Mouse (Mus musculus) adrenal gland, adult 2 months (tissue): ENCODE measurements around the gene Thap3. TPM values are rescaled to one million over a fixed set of nuclear protein-coding genes. Genes with fewer than 3 reads are reported as not detected.
A peak's percentile ranks its signal among the peaks of the same experiment; 100 is the strongest.

ENCODE experiments used
- DNase-seq: peaks from one replicate; pipeline ENCODE4 v3.0.0; 2021
- polyA plus RNA-seq: library from polyadenylated mRNA; depleted of rRNA; stranded (reverse); fragments of >200 nt; gene quantifications from 2 replicates; pipeline ENCODE4 v1.2.3, GENCODE M21; 2012
- total RNA-seq, 2 experiments: library from RNA; stranded (reverse); gene quantifications; 2 replicates each; pipeline ENCODE4 v1.2.3; 2021

The Thap3 gene
- total and polyA plus RNA-seq, 3 experiments, result 13.8 to 64.6 (median 24.1) TPM

DNA sequence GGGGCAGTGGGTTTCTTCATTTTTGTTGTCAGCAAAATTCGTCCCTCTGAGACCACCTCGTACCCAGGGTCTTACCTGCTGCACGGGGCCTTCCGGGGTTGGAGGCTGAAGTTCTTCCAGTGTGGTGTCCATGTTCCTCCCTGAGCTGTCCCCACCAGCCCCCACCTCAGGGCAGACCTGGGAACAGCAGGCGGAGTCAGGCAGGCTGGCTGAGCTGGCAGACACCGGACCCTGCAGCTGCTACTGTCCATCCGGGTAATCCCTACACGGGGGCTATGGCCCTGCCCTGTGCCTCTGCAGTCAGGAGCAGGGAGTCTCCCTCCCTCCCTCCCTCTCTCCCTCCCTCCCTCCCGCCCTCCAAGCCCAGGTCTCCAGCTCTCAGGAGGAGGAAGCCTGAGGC, 5.2 kb downstream of the Thap3 start:
- DNase-seq, result no peak

GRCm38 (mm10) chr4:151983043-151983442, 5.8 kb downstream of the Thap3 start:
- no peak for DNase-seq

DNA sequence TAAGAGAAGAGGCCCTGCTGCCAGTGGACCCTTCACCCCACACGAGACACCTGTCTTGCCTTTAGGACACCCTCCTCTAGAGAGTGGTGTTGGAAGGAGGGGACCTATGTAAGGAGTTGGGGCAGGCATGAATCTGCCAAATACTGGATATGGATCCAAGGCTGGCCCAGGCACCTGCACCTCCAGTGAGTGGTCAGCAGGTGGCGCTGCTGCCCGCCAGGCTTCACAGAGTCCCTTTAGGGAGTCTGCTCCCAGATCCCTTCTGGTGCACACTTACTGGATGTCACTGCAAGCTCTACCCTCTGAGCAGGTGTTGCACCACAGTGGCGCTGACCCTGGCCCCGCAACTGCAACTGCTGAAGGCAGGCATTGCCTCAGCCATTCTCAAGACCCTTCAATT, 7.4 kb downstream of the Thap3 start:
- peak; percentile 86 for DNase-seq

DNA sequence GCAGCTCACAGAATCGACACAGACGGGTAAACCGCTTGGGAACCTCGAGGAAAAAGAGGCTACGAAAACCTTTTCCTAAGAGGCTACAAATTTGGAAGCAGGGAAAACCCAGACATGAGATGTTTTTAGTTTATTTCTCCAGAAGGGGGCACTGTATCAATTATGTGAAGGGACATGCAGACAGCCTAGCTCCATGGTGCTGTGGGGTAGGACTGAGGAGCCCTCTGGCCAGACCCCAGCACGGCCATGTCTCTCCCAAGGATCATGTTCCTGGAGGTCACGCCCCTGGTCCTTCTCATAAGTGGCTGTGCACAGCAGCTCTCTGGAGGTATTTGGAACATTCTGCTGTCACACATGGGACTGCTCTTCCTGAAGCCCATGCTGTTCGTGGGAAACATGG, 8.1 kb downstream of the Thap3 start:
- DNase-seq, result no peak

- peak; percentile 79 for DNase-seq
Measured at GRCm38 (mm10) chr4:151977748-151978147, 11.0 kb downstream of the Thap3 start.

DNA sequence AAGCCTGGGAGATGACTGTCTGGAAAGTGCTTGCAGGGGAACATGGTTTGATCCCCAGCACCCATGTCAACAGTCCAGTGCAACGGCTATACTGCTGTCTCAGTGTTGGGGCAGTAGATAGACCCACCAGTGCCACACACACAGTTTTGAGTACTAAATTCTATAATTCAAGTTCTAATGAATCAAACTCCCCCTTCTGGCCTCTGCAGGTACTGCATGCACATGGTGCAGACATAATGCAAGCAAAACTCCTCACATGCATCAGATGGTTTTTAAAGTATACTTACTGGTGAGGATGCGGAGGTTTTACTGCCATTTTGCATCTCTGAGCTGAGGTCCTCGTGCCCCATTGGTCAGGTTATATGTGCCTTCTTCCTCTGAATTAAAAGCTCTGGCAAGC, 13.4 kb downstream of the Thap3 start:
- no peak for DNase-seq

DNA sequence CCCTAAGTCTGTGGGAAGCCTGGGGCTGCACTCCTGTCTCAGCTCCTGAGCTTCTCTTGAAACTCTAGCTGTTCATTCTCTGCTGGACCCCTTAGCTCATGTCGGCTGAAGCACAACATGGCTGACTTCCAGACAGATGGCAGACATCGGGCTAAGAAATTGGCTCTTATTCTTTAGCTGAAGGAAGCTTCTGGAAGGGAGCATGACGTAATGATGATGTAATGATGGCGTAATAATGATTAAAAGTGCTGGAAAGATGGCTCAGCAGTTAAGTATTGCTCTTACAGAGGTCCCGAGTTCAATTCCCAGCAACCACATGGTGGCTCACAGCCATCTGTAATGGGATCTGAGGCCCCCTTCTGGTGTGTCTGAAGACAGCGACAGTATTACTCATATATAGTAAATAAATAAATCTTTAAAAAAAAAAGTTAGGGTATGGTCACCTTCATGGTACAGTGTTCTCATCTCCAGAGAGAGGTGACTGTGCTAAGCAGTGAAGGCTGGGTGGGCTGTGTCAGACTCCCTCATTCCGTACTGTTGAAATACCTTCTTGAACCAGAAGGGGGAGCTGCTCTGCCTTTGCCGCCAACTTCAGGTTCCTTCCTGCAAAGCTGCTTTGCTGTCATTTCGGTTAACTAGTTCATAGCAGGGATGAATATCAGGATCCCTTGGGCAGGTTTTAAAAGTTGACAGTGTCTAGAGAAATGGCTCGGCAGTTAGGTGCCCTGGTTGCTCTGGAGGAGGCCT, 16.4 kb downstream of the Thap3 start:
- no peak for DNase-seq

GRCm38 (mm10) chr4:151968204-151968921, 20.4 kb downstream of the Thap3 start:
- no peak for DNase-seq

DNA sequence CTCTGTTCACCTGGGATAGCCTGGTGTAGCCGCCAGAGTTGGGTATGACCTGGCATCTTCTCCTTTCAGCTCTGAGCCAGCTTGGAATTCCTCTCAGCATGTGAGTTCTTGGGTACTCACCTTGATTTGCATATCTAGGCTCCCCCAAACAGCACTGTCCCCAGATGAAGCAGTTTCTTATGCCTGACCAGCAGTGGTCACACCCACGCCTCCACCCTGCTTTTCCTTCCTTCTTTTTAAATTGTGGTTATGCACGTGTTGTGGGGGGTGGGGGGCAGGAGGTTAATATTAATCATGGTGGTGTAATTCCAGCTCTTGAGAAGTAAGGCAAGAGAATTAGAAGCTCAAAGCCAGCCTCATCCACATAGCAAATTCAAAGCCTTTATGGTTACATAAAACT, 26.0 kb downstream of the Thap3 start:
- no peak for DNase-seq

- DNase-seq, result no peak
Measured at GRCm38 (mm10) chr4:151960513-151960854, 28.3 kb downstream of the Thap3 start.

- DNase-seq, result no peak
Measured at GRCm38 (mm10) chr4:151959849-151960512, 28.8 kb downstream of the Thap3 start.

GRCm38 (mm10) chr4:151957584-151958315, 31.0 kb downstream of the Thap3 start:
- DNase-seq, result no peak

GRCm38 (mm10) chr4:151955791-151956190, 33.0 kb downstream of the Thap3 start:
- DNase-seq, result no peak

- DNase-seq, result no peak
Measured at GRCm38 (mm10) chr4:151953209-151953608, 35.6 kb downstream of the Thap3 start.

DNA sequence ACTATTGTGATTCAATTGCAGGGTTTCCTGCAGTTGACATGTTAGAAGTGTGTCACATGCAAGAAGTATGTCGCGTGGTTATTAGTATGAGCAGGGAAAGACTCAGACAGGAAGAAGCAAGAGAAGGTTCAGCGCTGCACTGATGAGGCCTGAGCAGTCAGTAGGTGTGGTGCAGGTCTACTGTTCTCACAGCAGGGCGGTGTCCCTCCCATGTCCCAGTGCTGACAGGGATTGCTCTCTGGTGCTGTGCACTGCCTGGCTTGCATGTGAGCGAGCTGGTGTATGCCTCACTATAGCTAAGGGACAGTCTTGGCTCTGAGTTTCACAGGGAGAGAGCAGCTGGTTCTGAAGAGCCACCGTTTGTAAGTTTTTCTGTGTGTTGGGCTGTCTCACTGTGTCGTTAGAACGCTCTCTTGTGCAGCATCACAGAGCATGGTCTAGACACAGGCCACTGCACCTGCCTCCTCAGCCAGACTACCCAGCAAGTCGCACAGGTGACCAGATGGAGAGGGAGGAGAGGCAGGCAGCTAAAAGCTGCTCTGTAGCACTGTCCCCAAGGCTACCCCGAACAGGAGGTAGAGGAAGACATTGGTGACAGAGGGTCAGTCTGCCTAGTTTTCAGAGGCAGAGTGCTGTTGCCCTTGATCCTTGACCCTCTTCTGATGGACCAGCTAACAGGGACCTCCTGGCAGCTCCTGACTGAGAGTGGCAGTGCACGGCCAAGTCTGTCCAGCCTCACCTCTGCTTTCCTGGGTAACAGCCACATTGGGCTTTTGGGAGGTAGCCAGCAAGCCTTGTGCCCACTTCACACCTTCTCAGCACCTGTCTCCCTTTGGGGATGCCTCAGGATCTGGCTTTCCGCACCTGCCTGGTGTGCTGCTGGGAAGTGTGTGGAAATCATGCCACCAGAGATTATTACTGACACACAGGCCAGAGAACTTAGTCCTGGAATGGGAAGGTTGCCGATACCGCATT, 40.0 kb downstream of the Thap3 start:
- no peak for DNase-seq

- peak; percentile 80 for DNase-seq
Measured at GRCm38 (mm10) chr4:151946211-151946610, 42.6 kb downstream of the Thap3 start.

GRCm38 (mm10) chr4:151938089-151938488, 50.7 kb downstream of the Thap3 start:
- DNase-seq, result no peak

GRCm38 (mm10) chr4:151937441-151937840, 51.4 kb downstream of the Thap3 start:
- DNase-seq, result peak; percentile 40

DNA sequence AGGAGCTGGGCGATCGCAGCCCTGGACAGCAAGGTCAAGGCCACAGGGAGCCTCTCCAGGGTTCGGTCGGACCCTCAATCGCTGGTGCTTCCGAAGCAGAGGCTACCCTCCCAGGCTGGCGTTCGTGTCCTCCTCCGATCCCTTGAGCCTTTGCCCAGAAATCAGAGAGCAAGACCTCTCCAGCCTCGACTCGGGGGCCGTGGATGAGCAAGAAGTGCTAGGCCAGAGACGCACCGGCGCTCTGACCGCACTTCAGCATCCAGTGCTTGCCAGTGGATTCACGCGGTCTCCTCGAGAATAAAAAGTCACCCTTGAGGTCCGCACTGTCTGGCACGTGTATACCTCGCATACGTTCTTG, 54.6 kb downstream of the Thap3 start:
- peak; percentile 52 for DNase-seq

DNA sequence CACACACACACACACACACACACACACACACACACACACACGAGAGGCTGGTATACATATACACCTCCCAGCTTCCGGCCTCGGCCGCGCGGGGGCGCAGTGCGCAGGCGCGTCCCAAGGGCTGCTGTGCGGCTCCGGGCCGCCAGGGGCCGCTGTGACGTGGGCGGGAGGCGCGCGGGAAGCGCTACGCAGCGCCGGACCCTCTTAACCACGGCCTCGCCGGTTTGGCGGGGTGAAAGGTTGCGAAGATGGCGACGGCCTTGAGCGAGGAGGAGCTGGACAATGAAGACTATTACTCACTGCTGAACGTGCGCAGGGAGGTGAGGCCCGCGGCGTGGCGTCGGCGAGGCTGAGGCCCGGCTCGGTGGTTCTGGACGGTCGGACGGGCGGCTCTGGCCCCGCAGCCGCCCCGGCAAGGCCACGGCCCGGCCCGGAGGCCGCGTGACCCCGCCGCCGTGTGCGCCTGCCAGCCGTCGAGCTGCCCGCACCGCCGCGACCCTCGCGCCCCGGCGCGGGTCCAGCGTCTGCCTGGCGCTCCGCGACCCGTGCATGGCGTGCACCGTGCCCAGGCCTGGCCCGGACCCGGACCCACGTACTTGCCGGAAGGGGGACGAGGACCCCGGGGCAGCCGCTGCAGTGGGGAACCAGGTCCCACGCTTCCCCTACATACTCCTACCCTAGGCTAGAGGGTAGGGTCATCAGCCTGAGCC, 55.1 kb downstream of the Thap3 start, which contains the start of gene Dnajc11:
Gene Dnajc11, plus strand, starts transcription at position 187 of the 710 bp plus-strand sequence.
- peak; percentile 96 for DNase-seq
